Mouse (Mus musculus) splenic B cell, adult 2 months (primary cell): ENCODE measurements at regions not wholly inside any gene's neighbourhood (a gene's known extent, or its start where the extent isn't known, plus 50 kb on each side); places are given as distances from the start of the nearest gene placed in this dataset.

Experiments used
- DNase-seq: peaks from one replicate; pipeline ENCODE4 v3.0.0-alpha.2; 2011; ENCODE audit warnings: low read depth, low spot score
- H3K27me3 ChIP-seq: 2 replicates; pipeline ENCODE4 v1.6.1; 2012; ENCODE audit warnings: mild to moderate bottlenecking, low read length, moderate library complexity, mixed read lengths; ENCODE audit not compliant: control insufficient read depth, poor library complexity, insufficient read depth, severe bottlenecking
- H3K36me3 ChIP-seq: 2 replicates; pipeline ENCODE4 v1.6.1; 2012; ENCODE audit warnings: mild to moderate bottlenecking, low read length, moderate library complexity, mixed read lengths; ENCODE audit not compliant: control insufficient read depth, poor library complexity, insufficient read depth, severe bottlenecking

DNA sequence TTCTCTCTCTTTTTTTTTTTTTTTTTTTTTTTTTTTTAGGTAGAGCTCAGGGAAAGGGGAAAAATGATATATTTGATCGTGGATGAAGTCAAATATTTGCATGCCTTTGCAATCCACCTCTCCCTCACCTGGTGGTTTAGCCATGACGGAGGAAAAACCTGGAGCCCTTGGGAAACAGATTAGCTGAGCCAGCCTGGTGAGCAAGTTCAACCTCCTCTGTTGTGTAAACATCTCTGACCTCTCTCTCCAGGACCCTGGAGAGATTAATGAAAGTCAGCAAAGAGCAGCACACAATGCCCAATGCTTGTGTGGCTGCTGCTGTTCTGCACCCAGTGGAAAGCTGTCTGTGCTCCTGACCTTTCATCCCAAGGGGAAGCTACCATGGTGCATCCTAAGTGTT, 530.2 kb upstream of the Auts2 start:
- DNase-seq = no peak
- Histone ChIP-seq H3K27me3 (no peaks in the 10 kb centered on the region), H3K36me3 (no peaks in the 10 kb centered on the region)

DNA sequence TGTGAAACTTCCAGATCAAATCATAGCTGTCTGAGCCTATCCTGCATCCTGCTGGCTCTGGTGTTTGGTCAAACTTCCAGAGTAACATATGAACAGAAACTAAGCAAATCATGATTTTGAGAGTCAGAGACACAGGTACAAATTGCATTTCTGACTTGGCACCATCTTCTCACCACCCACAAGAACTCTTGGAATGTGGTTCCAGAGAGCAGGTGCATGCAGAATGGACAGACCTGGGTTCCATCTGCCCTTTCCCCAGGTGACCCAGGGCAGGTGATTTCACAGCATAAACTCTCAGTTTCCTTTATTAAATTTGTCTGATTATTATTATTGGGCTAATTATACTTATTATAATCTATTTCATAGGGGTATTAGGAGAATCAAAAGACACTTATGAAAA, 527.0 kb upstream of the Auts2 start:
- no peaks in the 10 kb centered on the region for H3K27me3 ChIP-seq
- no peaks in the 10 kb centered on the region for H3K36me3 ChIP-seq
- no peak for DNase-seq

DNA sequence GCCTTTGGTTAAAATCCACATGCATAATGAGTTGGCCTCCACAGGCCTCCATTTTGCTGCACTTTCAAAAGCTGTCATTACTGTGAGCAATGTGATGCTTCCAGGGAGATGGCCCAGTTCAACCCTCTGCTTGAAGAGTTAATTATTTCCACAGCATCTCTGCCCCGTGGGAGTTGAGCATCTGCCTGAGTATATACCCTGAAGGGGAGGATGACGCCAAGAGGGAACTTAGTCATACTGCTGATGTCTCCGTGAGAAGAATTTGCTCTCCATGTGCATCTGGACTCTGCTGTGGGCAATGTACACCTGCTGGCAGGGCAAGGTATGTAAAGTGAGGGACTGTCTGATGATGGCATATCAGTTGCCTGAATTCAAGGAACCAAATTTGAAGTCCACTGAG, 519.3 kb upstream of the Auts2 start:
- Histone ChIP-seq H3K27me3 (no peaks in the 10 kb centered on the region), H3K36me3 (no peaks in the 10 kb centered on the region)
- no peak for DNase-seq

DNA sequence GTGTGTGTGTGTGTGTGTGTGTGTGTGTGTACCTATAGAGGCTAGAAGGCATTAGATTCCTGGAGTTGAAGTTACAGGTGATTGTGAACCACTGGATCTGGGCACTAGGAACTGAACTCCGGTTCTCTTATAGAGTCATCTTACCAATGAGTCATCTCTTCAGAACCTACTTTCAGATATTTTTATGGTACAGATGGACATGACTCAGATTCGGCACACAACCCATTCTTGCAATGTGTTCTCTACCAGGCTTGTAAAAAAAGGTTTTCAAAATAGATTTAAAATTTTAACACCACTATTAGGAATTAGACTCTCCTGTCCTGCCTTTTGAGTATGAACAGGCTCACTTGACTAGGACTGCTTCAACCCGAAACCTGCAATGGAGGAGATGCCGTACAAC, 504.3 kb upstream of the Auts2 start:
- Histone ChIP-seq H3K27me3 (no peaks in the 10 kb centered on the region), H3K36me3 (no peaks in the 10 kb centered on the region)
- no peak for DNase-seq

DNA sequence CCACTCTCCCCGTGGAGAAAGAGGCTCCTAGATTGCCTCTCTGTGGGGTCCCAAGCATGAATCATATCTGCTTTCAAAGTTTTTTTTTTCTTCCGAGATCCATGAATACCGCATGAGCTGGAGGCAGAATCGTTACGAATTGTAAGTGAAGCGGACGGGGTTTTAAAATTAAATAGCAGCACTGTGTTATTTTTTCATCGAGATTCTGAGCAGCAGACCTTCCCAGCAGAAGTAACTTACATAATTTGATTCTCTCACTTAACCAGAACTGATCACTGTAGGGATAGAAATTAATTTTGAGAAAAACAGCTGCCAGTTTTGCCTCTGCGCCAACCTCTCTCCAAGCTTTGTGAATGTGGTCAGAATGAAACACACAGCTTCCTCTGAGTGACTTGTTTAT, 502.5 kb upstream of the Auts2 start:
- no peaks in the 10 kb centered on the region for H3K27me3 ChIP-seq
- no peaks in the 10 kb centered on the region for H3K36me3 ChIP-seq
- no peak for DNase-seq

DNA sequence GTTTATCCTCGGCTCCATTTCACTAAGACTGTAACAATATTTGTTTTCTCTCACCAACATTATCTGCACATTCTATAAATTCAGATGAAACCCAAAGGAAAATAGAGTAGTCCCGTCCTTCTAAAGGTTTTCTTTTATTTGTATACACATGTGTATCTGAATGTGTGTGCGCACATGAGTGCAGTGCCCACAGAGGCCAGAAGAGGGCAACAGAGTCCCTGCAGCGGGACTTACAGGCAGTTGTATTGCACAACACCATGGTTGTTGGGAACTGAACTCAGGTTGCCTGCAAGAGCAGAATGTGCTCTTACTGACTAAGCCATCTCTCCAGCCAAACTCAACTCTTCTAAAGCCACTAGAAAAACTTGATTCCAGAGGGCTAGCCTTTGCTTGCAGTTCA, 484.4 kb upstream of the Auts2 start:
- Histone ChIP-seq H3K36me3 (no peaks in the 10 kb centered on the region), H3K27me3 (no peaks in the 10 kb centered on the region)
- no peak for DNase-seq

DNA sequence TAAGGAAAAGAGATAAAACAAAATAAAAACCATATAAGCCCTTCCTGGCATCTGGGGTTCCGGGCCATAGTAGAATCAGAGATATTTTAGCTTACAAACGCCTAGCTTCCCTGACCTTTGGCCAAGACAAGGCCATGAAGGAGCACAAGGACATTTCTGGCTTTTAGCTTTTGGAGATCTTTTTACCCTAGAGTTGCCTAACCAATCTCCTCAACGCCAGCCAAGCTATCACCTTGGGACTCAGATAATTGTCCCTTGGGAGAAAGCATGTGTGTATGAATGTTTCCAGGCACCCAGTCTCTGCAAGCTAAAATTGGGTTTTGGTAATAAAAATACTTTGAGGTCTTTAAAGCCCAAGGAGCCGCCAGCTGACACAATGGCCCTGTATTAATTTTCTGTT, 482.0 kb upstream of the Auts2 start:
- Histone ChIP-seq H3K27me3 (no peaks in the 10 kb centered on the region), H3K36me3 (no peaks in the 10 kb centered on the region)
- no peak for DNase-seq

DNA sequence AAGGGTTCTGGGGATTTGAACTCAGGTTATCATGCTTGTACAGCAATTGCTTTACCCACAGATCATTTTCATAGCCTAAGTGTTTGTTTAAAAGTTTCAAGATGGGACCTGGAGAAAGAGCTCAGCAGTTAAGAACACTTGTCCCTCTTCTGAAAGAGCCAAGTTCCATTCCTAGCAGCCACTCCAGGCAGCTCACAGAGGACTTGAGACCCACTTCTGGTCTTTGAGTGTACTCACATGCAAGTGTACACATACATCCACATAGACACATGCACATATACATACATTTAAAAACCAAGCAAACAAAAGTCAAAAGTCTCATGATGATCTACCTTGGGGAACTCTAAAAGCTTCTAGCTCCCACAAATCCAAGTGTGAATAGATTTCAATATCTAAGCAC, 477.7 kb upstream of the Auts2 start:
- no peaks in the 10 kb centered on the region for H3K27me3 ChIP-seq
- DNase-seq = no peak
- H3K36me3 ChIP-seq = no peaks in the 10 kb centered on the region

DNA sequence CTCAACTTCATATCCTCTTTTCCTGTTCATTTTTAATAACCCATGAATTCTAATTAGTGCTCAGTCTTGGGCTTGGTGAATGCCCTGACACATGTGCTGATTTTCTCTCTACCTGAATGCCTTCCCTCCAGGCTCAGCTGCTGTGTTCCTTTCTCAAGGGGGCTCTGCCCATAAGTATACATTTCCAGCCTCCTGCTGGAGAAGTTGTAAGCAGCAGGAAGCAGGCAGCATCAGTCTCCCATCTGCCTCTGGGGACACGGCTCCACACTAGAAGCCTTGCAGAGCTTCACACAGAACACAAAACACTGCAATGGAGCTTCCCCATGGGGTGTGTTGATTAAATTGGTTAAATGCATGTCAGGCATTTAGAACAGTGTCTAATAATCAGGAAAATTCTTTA, 477.0 kb upstream of the Auts2 start:
- no peaks in the 10 kb centered on the region for H3K27me3 ChIP-seq
- no peaks in the 10 kb centered on the region for H3K36me3 ChIP-seq
- DNase-seq = no peak

DNA sequence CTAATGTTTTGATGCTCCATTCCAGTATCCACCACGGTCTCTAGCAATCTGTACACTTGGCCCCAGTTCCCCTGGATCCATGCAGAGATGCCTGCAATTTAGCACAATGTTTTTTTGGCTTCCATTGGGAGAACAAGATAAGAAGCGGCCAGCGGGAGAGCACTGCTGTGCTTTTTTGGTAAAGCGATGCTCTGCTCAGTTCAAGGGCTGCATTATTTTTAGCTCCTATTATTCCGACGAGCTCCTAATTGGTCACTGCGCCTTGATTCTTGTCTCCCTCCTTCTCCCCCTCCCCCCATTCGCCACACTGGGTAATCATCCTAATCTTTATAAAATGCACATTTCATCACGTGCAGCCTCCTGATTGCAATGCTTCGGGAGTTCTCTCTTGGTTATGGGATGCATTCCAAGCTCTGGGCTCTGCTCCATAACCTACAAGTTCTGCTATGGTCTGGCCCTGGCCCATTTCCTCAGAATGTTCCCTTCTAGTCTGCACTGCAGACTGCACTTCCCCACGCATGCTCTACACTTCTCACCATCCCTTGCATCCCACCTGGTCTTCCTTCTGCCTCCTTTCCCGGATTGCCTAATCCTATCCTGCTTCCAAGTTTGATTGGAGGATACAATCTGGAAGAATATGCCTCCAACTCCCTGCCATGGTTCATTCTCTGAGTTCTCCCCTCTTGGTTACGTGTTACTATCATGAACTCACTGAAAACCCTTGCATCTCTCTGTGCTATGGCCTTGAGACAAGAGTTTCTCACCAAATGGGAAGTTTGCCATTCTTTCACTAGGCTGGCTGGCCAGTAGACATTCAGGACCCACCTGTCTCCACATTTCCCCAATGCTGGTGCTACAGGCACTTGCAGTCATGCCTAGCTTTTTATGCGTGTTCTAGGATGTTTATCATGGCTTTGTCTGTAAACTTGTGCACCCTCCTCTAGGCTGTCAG, 467.8 kb upstream of the Auts2 start:
- DNase-seq = no peak
- H3K27me3 ChIP-seq = no peaks in the 10 kb centered on the region

DNA sequence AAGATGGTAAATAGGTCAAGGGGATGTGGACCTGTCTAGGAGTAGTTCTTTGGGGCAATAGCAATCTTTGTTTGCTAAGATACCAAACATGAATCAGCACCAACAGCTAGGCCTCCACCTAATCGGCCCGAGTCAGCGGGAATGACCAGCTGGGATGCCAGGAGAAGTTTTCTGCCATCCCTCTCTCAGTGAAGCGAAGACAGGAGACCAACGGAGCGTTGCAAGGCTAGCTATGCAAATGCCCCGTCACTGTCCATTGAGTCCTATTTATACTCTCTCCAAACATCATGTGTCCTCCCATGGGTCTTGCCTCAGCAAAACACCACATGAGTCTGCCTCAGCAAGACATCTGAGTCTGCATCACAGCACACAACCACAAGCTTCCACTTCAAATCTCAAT, 439.7 kb upstream of the Auts2 start:
- no peaks in the 10 kb centered on the region; the same call in 1 of the 2 replicates for H3K27me3 ChIP-seq
- DNase-seq = no peak

More for the DNA sequence above, 467.8 kb upstream of the Auts2 start:
- H3K36me3 ChIP-seq = no peaks in the 10 kb centered on the region

DNA sequence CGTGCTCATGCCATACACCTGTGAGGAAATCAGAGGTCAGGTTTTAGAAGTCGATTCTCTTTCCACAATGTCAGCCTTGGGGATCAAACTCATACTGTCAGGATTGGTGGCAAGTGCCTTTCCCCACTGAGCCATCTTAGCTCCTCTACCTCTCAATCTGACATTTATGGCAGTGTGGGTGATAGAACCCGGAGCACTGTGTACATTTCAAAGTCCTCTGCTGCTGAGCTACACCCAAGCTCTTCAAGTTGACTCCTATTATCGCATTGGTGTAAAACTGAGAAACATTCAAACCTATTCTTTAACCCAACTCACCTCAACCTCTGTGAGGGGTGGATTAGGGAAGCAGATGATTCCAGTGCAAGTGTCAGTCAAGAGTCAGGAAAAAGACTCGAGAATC, 435.9 kb upstream of the Auts2 start:
- H3K36me3 ChIP-seq = no peaks in the 10 kb centered on the region
- no peak for DNase-seq

More for the DNA sequence above, 439.7 kb upstream of the Auts2 start:
- no peaks in the 10 kb centered on the region for H3K36me3 ChIP-seq

DNA sequence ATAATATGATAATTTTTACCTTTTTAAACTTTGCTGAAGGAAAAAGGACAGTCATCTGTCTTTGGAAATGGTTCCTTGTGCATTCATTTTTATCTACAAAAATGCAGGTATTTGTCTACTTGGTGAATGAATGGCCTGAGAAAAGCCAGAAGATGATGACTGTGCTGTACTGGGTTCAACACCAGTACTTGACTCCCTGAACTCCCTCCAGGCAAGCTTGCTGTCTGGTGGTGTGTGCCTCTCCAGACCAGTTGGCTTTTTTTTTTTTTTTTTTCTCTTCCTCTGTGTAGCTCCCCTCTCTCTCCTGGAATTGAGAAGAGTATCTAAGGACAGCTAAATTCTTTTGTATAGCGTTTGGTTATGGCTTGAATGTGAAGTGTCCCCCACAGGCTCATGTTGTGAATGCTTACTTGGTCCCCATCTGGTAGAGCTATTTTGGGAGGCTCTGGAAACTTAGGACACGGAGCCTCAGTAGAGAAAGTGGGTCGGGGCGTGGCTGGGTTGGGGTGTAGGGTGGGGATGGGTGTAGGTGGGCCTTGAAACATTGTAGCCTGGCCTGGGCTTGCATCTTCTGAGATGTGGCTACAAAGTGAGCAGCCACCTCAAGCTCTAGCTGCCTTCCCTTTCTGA, 432.3 kb upstream of the Auts2 start:
- H3K27me3 ChIP-seq = no peaks in the 10 kb centered on the region
- DNase-seq = no peak
- no peaks in the 10 kb centered on the region for H3K36me3 ChIP-seq

More for the DNA sequence above, 435.9 kb upstream of the Auts2 start:
- no peaks in the 10 kb centered on the region; the same call in 1 of the 2 replicates for H3K27me3 ChIP-seq

DNA sequence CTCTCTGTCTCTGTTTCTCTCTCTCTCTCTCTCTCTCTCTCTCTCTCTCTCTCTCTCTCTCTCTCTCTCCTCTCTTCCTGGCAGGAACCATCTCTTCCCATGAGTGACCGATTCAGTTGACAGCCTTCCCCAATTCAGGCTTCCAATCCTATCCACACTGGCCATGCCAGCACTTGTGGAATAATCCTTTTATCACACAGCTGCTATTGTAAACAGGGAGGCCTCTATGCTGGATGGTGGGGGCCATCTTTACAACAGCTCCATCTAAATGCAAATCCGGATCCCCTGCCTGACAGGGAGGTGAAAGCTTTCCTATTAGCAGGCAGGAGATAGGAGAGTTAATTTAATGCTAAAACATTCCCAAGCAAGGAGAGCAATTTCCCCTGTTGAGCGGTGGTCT, 431.7 kb upstream of the Auts2 start:
- H3K27me3 ChIP-seq = no peaks in the 10 kb centered on the region
- no peaks in the 10 kb centered on the region for H3K36me3 ChIP-seq
- no peak for DNase-seq

DNA sequence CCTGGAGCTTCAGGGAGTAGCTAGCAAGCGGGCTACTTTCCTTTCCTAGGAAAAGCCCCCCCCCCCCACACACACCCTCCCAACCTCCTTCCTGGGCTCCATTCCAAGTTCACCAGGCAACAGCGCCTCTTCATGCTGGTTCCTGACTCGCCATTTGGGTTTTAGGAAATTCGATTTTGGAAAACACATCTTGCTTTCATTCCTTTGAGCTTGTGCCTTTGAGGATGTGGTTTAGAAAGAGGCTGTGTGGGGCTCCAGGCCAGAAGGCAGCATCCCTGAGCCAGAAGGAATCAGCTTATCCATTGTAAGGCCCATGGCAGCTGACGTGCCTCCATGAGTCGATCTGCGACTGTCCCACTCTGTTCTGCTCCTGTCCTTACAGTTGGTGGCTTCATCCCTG, 427.9 kb upstream of the Auts2 start:
- Histone ChIP-seq H3K36me3 (no peaks in the 10 kb centered on the region), H3K27me3 (no peaks in the 10 kb centered on the region)
- no peak for DNase-seq
